Mouse (Mus musculus) B cell, adult 62 days (primary cell): Measurements from ENCODE around the gene Gm3512. TPM values are rescaled to one million over a fixed set of nuclear protein-coding genes. Genes with fewer than 3 reads are reported as not detected.

Experiments used
- total RNA-seq: library from RNA; stranded (reverse); gene quantifications from 4 replicates; pipeline ENCODE4 v1.2.4, GENCODE M21; 2023

The Gm3512 gene
- total RNA-seq, result 0.40 TPM in 1 of 4 replicates, not detected in the others

DNA sequence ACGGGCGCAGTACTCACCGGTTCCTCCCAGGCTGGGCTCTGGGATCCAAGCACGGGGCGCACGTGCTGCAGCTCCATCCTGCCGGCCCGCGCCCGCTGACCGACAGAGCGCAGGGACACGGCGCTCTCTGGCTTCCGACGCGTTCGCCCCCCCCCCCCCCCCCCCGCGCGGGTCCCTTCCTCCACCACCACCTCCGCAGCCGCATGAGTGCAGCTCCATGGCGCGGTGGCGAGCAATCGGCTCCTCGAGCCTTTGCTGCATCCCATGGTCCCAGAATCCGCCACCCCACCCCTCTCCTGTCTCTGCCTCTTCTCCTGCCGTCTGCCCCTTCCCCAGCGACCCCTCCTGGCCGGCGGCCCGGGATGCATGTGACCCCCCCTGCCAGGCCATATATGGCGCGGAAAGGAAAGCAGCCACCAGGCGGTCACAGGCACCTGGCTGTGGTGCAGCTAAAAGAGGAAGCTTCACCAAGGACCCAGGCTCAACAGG, at the start of gene Gm3512:
TSS of gene Gm3512 (minus strand) at position 51 of the 489 bp plus-strand sequence.

DNA sequence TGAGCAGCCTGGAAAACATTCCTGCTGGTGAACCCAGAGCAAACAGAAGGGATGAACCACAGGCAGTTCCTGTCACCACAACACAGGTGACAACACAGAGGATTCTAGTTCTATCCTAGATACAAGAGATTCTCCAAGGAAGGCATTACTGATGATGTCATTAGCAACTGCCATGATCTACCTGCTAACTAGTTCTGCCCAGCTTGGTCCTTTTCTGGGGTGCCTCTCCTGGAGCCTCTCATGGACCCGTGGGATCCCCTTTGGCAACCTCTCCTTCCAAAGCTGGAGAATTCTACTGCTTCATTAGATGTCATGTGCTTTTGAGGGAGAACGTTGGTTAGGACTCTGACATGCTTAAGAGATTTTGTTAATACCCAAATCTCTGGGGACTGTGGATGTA, 20.1 kb upstream of the Gm3512 start, which contains the start of gene Gm16434:
TSS of gene Gm16434 (minus strand) at position 101 of the 400 bp plus-strand sequence.

DNA sequence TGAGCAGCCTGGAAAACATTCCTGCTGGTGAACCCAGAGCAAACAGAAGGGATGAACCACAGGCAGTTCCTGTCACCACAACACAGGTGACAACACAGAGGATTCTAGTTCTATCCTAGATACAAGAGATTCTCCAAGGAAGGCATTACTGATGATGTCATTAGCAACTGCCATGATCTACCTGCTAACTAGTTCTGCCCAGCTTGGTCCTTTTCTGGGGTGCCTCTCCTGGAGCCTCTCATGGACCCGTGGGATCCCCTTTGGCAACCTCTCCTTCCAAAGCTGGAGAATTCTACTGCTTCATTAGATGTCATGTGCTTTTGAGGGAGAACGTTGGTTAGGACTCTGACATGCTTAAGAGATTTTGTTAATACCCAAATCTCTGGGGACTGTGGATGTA, 49.0 kb downstream of the Gm3512 start, which contains the start of gene Gm6676:
TSS of gene Gm6676 (minus strand) at position 101 of the 400 bp plus-strand sequence.

Other genes starting within 250 kb of the Gm3512 start
- not detected in 4 replicates for gene Gm6356, start 200.7 kb downstream of the Gm3512 start, total RNA-seq
- not detected in 4 replicates for gene Gm10406, start 147.1 kb downstream of the Gm3512 start, total RNA-seq
- not detected in 4 replicates for gene Gm3685, start 129.6 kb downstream of the Gm3512 start, total RNA-seq
- gene Gm3696, start 73.9 kb downstream of the Gm3512 start, total RNA-seq, result not detected in 4 replicates
- not detected in 4 replicates for gene Gm6676, start 49.1 kb downstream of the Gm3512 start, total RNA-seq
- gene Gm16434, start 20.0 kb upstream of the Gm3512 start, total RNA-seq, result not detected in 4 replicates
- gene Gm3727, start 90.2 kb upstream of the Gm3512 start, total RNA-seq, result not detected in 4 replicates
- 0.50 to 0.64 TPM in 2 of 4 replicates, not detected in the others for gene Gm3739, start 140.5 kb upstream of the Gm3512 start, total RNA-seq
- gene Gm5797, start 157.9 kb upstream of the Gm3512 start, total RNA-seq, result not detected in 4 replicates
- gene Gm8374, start 190.6 kb upstream of the Gm3512 start, total RNA-seq, result not detected in 4 replicates